Mouse (Mus musculus): ENCODE results near the gene Sh3d19.

GRCm38 (mm10) chr3:86072889-86073288, 102.0 kb downstream of the Sh3d19 start:
- TF ChIP-seq CTCF (IDR thresholded peaks at IDR 0.05; ENCODE audit: control insufficient read depth, insufficient read depth, insufficient read length) (no peak), CEBPB (IDR thresholded peaks at IDR 0.05; ENCODE audit: low read depth) (no peak), MYOG (IDR thresholded peaks at IDR 0.05; ENCODE audit: control insufficient read depth, extremely low read depth, insufficient read length) (no peak), MAX (IDR thresholded peaks at IDR 0.05) (no peak)

Measured in C2C12 (cell line).